Mouse (Mus musculus) frontal cortex, postnatal 36 days (tissue): ENCODE results near the gene Kif22.

Source experiments
- DNase-seq, 2 experiments: peaks; one replicate each; pipeline ENCODE4 v3.0.0; 2022; ENCODE audit warnings: low spot score in 2 of 2

The Kif22 gene

GRCm38 (mm10) chr7:127031244-127031643 is 11.0 kb downstream of the Kif22 start:
- DNase-seq: no peak

GRCm38 (mm10) chr7:127030172-127030571 is 12.1 kb downstream of the Kif22 start:
- no peak for DNase-seq

GRCm38 (mm10) chr7:127027885-127028284 is 14.4 kb downstream of the Kif22 start:
- DNase-seq: peak in 1 of 2 experiments; percentile 45

- DNase-seq: peak; percentile 99
Measured at GRCm38 (mm10) chr7:127026984-127027726, 15.1 kb downstream of the Kif22 start, which contains the start of gene Maz. Gene Maz (minus strand): TSS chr7:127027037.

GRCm38 (mm10) chr7:127026616-127026983 is 15.7 kb downstream of the Kif22 start:
- no peak for DNase-seq

GRCm38 (mm10) chr7:127026161-127026600 is 16.1 kb downstream of the Kif22 start:
- peak in 1 of 2 experiments; percentile 39 for DNase-seq

- DNase-seq: no peak
Measured at GRCm38 (mm10) chr7:127025556-127026160, 16.6 kb downstream of the Kif22 start.

- peak; percentile 75 to 84 for DNase-seq
Measured at GRCm38 (mm10) chr7:127024755-127025555, 17.3 kb downstream of the Kif22 start.

GRCm38 (mm10) chr7:127023896-127024690 is 18.2 kb downstream of the Kif22 start:
- DNase-seq: peak in 1 of 2 experiments; percentile 12

- no peak for DNase-seq
Measured at GRCm38 (mm10) chr7:127023272-127023691, 19.0 kb downstream of the Kif22 start.

GRCm38 (mm10) chr7:127022528-127023271 is 19.6 kb downstream of the Kif22 start:
- DNase-seq: no peak

GRCm38 (mm10) chr7:127021563-127022527 is 20.4 kb downstream of the Kif22 start:
- peak in 1 of 2 experiments; percentile 46 for DNase-seq

GRCm38 (mm10) chr7:127020901-127021562 is 21.2 kb downstream of the Kif22 start, which contains the start of the genes Gm42742 and Prrt2:
Gene Gm42742 (minus strand): TSS chr7:127021097.
Gene Prrt2 (minus strand): TSS chr7:127021211.
- peak; percentile 71 to 75 for DNase-seq

GRCm38 (mm10) chr7:127020491-127020890 is 21.8 kb downstream of the Kif22 start:
- DNase-seq: no peak

GRCm38 (mm10) chr7:127020031-127020430 is 22.2 kb downstream of the Kif22 start:
- DNase-seq: peak in 1 of 2 experiments; percentile 36

GRCm38 (mm10) chr7:127019306-127019960 is 22.8 kb downstream of the Kif22 start:
- DNase-seq: no peak

GRCm38 (mm10) chr7:127018416-127019305 is 23.6 kb downstream of the Kif22 start:
- DNase-seq: peak in 1 of 2 experiments; percentile 21
